Mouse (Mus musculus): Measurements from ENCODE around the gene Bst2. TPM values are rescaled to one million over a fixed set of nuclear protein-coding genes. Genes with fewer than 3 reads are reported as not detected.

Gene Bst2
- polyA plus RNA-seq, 1 experiment from 2014 or later, result 57.0 TPM

DNA sequence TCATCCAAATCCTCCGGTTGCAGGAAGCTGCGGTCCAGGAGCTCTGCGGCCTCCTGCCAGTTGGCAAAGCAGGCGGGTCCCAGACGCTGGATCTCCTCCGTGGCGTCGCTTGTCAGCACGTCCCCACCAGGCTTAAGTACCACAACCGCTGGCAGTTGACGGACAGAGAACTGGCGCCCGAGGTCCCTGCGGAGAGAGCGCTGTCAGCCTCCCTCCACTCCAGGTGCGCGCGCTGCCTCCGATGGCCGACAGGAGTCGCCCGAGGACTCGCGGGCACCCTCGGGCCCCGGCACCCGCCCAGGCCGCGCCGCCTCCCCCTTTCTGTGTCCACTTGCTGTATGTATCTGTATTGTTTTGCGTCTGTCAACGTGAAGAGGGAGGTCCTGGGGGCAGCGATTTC lies 25.5 kb upstream of the Bst2 start:
- ATAC-seq (peak; percentile 63), DNase-seq (peak; percentile 86)
- 0 out of 2 replicates have a peak overlapping the region, but pooled peaks have one; percentile 12 for H3K4me3 ChIP-seq (ENCODE audit: low read depth, low read length)
- H3K27ac ChIP-seq (ENCODE audit: low read depth), result no peak overlapping the region
- peaks cover 28% of the 10 kb centered on the region for H3K27me3 ChIP-seq (ENCODE audit: insufficient read depth, low read length)
- H3K4me2 ChIP-seq (ENCODE audit: low read depth, low read length), result peak overlapping the region; percentile 59
- under 1% methylated on average over 33 of the region's 33 CpGs for WGBS (ENCODE audit: insufficient replicate concordance)
- H3K9ac ChIP-seq (replicated peaks), result no peak overlapping the region
- peaks cover 3% of the 10 kb centered on the region; the same call in 1 of the 2 replicates for H3K9me3 ChIP-seq (ENCODE audit: low read length)
- no peaks in the 10 kb centered on the region for H3K36me3 ChIP-seq (replicated peaks; ENCODE audit: insufficient read depth, low read length)
- TF ChIP-seq CTCF (IDR thresholded peaks at IDR 0.05; ENCODE audit: low read depth) (peak; percentile 93), EP300 (IDR thresholded peaks at IDR 0.05; ENCODE audit: low read depth) (no peak)
- peaks cover 16% of the 10 kb centered on the region for H3K4me1 ChIP-seq (ENCODE audit: insufficient read depth)

DNA sequence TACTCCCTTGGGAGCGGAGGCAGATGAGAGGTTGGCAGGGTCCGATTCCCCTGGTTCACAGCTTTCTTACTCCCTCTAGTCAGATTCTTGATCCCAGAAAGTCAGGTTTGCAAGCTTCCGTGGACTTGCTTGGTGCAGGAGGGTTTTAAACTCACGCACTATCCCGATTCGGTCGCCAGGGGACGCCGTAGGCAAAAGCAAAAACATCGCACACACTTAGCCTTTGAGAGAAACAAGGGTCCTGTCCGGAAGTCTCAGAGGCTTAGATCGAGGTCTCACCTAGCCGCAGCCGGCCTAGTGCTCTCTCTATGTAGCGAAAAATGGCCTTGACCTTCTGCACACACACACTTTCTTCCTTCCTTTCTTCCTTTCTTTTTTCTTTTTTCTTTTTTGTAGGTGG lies 24.1 kb upstream of the Bst2 start:
- Histone ChIP-seq H3K9me3 (ENCODE audit: low read length) (peaks cover 3% of the 10 kb centered on the region; the same call in 1 of the 2 replicates), H3K4me1 (ENCODE audit: insufficient read depth) (peaks cover 16% of the 10 kb centered on the region), H3K4me3 (ENCODE audit: low read depth, low read length) (no peak overlapping the region), H3K9ac (replicated peaks) (no peak overlapping the region), H3K4me2 (ENCODE audit: low read depth, low read length) (no peak overlapping the region), H3K36me3 (replicated peaks; ENCODE audit: insufficient read depth, low read length) (no peaks in the 10 kb centered on the region), H3K27me3 (ENCODE audit: insufficient read depth, low read length) (peaks cover 32% of the 10 kb centered on the region), H3K27ac (ENCODE audit: low read depth) (no peak overlapping the region)
- DNase-seq, result peak; percentile 84
- ATAC-seq, result peak; percentile 38; the same call in 1 of the 2 replicates
- TF ChIP-seq EP300 (IDR thresholded peaks at IDR 0.05; ENCODE audit: low read depth), result no peak
- TF ChIP-seq CTCF (IDR thresholded peaks at IDR 0.05; ENCODE audit: low read depth), result peak; percentile 95
- 2% methylated on average over 15 of the region's 15 CpGs for whole genome bisulfite sequencing (ENCODE audit: insufficient replicate concordance)

DNA sequence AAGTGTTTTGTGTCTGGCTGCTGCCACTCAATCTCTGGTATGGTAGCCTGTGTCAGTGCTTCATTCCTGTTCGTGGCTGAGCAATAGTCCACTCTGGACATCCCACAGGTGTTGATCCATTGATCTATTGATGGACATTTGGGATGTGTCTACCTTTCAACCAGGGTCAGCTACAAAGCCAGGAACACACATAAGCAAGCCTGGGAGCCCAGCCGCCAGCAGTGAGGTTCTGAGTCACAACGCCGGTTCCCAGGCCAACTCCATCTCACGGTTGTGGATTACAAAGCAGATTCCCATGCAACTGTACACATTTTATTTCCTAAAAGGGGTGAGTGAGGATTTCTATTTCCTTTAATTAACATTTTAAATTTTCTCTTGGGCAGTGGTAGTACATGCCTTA lies 23.5 kb upstream of the Bst2 start:
- H3K27ac ChIP-seq (ENCODE audit: low read depth), result no peak overlapping the region
- H3K27me3 ChIP-seq (ENCODE audit: insufficient read depth, low read length), result peaks cover 32% of the 10 kb centered on the region
- WGBS (ENCODE audit: insufficient replicate concordance), result 88% methylated on average over 5 of the region's 5 CpGs
- TF ChIP-seq CTCF (IDR thresholded peaks at IDR 0.05; ENCODE audit: low read depth) (no peak), EP300 (IDR thresholded peaks at IDR 0.05; ENCODE audit: low read depth) (no peak)
- DNase-seq (no peak), ATAC-seq (no peak)
- no peaks in the 10 kb centered on the region for H3K36me3 ChIP-seq (replicated peaks; ENCODE audit: insufficient read depth, low read length)
- H3K9ac ChIP-seq (replicated peaks), result no peak overlapping the region
- H3K4me2 ChIP-seq (ENCODE audit: low read depth, low read length), result no peak overlapping the region
- H3K4me1 ChIP-seq (ENCODE audit: insufficient read depth), result peaks cover 16% of the 10 kb centered on the region
- no peak overlapping the region for H3K4me3 ChIP-seq (ENCODE audit: low read depth, low read length)
- H3K9me3 ChIP-seq (ENCODE audit: low read length), result peaks cover 3% of the 10 kb centered on the region; the same call in 1 of the 2 replicates

DNA sequence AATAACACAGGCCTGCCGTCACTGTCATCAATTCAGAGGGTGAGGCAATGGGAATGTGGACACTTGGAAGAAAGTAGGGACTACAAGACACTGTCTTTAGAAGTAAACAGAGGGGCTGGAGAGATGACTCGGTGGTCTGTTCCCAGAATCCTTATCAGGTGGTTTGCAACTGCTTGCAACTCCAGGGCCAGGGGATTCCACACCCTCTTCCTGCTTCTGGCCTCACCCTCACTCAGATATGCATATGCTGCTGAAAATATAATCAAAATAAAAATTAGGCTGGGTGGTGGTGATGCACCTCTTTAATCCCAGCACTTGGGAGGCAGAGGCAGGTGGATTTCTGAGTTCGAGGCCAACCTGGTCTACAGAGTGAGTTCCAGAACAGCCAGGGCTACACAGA lies 22.8 kb upstream of the Bst2 start:
- H3K4me2 ChIP-seq (ENCODE audit: low read depth, low read length), result no peak overlapping the region
- peaks cover 16% of the 10 kb centered on the region for H3K4me1 ChIP-seq (ENCODE audit: insufficient read depth)
- TF ChIP-seq CTCF (IDR thresholded peaks at IDR 0.05; ENCODE audit: low read depth) (no peak), EP300 (IDR thresholded peaks at IDR 0.05; ENCODE audit: low read depth) (no peak)
- WGBS (ENCODE audit: insufficient replicate concordance), result 62% methylated on average over 3 of the region's 3 CpGs
- ATAC-seq (no peak), DNase-seq (no peak)
- H3K9ac ChIP-seq (replicated peaks), result no peak overlapping the region
- H3K36me3 ChIP-seq (replicated peaks; ENCODE audit: insufficient read depth, low read length), result no peaks in the 10 kb centered on the region
- H3K27me3 ChIP-seq (ENCODE audit: insufficient read depth, low read length), result peaks cover 32% of the 10 kb centered on the region
- no peak overlapping the region for H3K4me3 ChIP-seq (ENCODE audit: low read depth, low read length)
- H3K27ac ChIP-seq (ENCODE audit: low read depth), result no peak overlapping the region
- peaks cover 3% of the 10 kb centered on the region; the same call in 1 of the 2 replicates for H3K9me3 ChIP-seq (ENCODE audit: low read length)

DNA sequence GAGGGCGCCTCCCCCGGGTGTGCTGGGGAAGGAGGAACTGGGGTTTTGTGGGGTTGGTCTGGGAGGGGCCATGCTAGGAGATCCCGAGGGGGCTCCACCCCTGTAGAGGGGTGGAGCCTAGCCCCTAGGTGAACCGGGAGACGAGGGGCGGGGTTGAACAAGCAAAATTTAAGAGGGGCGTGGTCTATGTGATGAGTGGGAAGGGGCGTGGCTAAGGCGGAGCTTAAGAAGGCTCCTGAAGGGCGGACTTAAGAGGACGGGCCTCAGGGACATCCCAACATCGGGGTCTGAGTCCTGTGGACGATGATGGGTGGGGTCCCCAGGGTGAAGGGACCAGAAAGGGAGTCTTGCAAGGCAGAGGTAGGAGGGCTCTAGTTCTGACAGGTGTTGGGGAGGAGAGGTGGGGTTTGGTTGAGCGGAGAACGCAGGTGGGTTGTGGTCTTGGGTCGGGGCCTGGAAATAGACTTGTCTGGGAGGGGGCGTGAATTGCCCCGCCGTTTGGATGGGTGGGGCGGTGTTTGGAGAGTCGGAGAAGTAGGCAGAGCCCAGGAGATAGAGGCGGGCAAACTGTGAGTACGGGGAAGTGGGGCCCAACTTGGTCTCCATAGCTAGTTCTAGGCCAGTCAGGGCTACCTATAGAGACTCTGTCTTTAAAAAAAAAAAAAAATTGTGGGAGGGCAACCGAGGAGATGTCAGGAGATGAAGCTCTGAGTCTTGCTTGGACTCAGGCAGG lies 21.9 kb upstream of the Bst2 start:
- H3K4me2 ChIP-seq (ENCODE audit: low read depth, low read length), result peak overlapping the region; percentile 80
- H3K36me3 ChIP-seq (replicated peaks; ENCODE audit: insufficient read depth, low read length), result no peaks in the 10 kb centered on the region
- TF ChIP-seq EP300 (IDR thresholded peaks at IDR 0.05; ENCODE audit: low read depth), result no peak
- TF ChIP-seq CTCF (IDR thresholded peaks at IDR 0.05; ENCODE audit: low read depth), result no peak
- peak overlapping the region; percentile 44 for H3K4me3 ChIP-seq (ENCODE audit: low read depth, low read length)
- peaks cover under 1% of the 10 kb centered on the region; the same call in 1 of the 2 replicates for H3K9me3 ChIP-seq (ENCODE audit: low read length)
- peaks cover 16% of the 10 kb centered on the region for H3K4me1 ChIP-seq (ENCODE audit: insufficient read depth)
- peaks cover 32% of the 10 kb centered on the region for H3K27me3 ChIP-seq (ENCODE audit: insufficient read depth, low read length)
- H3K27ac ChIP-seq (ENCODE audit: low read depth), result no peak overlapping the region
- 5% methylated on average over 24 of the region's 24 CpGs for WGBS (ENCODE audit: insufficient replicate concordance)
- peak; percentile 59 for ATAC-seq
- DNase-seq, result peak; percentile 83
- no peak overlapping the region for H3K9ac ChIP-seq (replicated peaks)

DNA sequence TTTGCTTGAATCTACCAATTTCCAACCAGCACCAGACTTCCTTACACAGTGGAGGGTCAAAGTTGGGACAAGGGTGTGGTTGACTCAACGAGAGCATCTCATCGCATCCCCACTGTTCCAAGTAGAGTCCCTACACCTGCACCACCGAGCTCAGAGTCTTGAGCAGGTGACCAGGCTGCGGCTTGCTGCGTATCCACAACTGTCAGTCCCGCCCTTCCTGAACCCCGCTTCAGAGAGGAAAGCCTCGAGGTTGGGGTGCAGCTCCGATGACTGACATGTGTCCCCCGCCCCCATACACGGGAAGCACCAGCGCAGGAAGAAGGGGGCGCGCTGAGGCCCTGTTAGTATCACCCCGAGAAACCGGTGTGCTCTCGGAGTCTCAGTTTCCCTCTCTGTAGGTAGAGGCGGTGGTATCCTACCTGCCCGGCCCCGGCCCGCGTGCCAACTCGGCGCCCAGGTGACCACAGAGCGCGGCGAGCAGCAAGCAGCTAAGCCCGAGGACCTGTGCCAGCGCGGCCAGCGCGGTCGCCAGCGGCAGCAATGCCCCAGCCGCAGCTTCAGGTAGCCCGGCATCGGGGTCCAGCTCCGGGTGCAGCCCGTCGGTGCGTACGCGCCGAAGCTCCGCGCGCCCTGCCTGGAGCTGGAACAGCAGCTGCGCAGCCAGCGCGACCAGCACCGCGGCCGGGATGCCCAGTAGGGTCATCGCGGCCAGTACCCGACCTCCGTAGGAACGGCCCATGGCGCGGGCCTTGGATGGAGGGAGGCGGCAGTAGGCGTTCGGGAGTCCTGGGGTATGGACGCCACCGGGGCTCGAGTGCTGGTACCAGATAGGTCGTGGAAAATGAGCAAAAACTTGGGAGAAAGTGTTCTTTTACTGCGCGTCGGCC lies 21.1 kb upstream of the Bst2 start, which contains the start of gene Tmem221:
Gene Tmem221, minus strand, starts transcription at position 801 of the 887 bp plus-strand sequence.
- DNase-seq (no peak), ATAC-seq (peak; percentile 17)
- H3K27ac ChIP-seq (ENCODE audit: low read depth), result no peak within 1 kb of the TSS
- H3K27me3 ChIP-seq (ENCODE audit: insufficient read depth, low read length), result peaks cover 32% of the 10 kb centered on the region
- TF ChIP-seq EP300 (IDR thresholded peaks at IDR 0.05; ENCODE audit: low read depth), result no peak
- peak; percentile 33; the same call in 1 of the 2 replicates for TF ChIP-seq CTCF (IDR thresholded peaks at IDR 0.05; ENCODE audit: low read depth)
- peak within 1 kb of the TSS; percentile 44 for H3K4me3 ChIP-seq (ENCODE audit: low read depth, low read length)
- no peaks in the 10 kb centered on the region for H3K9me3 ChIP-seq (ENCODE audit: low read length)
- WGBS (ENCODE audit: insufficient replicate concordance), result 4% methylated on average over 70 of the region's 70 CpGs
- no peaks in the 10 kb centered on the region for H3K36me3 ChIP-seq (replicated peaks; ENCODE audit: insufficient read depth, low read length)
- peaks cover 16% of the 10 kb centered on the region for H3K4me1 ChIP-seq (ENCODE audit: insufficient read depth)
- peak within 1 kb of the TSS; percentile 80 for H3K4me2 ChIP-seq (ENCODE audit: low read depth, low read length)
- no peak within 1 kb of the TSS for H3K9ac ChIP-seq (replicated peaks)
